Mouse (Mus musculus): ENCODE results near the gene Prodh2. TPM values are rescaled to one million over a fixed set of nuclear protein-coding genes. Genes with fewer than 3 reads are reported as not detected.
A peak's percentile ranks its signal among the peaks of the same experiment; 100 is the strongest.
"Not testable (repeated sequence)": the region's sequence is repeated elsewhere in the genome, so short reads cannot be mapped to it uniquely, and the experiment has no call there.

Prodh2 gene
- polyA plus RNA-seq, 1 experiment from 2014 or later = not detected

DNA sequence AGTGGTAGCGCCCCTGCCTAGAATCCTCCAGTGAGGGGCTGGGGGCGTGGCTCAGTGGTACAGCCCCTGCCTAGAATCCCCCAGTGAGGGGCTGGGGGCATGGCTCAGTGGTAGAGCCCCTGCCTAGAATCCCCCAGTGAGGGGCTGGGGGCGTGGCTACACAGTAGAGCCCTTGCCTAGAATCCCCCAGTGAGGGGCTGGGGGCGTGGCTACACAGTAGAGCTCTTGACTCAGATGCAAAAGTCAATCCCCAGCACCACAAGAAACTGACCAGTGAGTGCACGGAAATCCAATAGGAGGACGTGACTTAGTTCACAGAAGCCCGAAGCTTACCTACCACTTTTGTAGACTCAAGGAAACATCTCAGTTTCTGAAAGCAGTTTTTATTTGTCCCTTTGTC, 17.3 kb upstream of the Prodh2 start:
- H3K4me1 ChIP-seq (ENCODE audit: control insufficient read depth, insufficient read depth, low read length); H3K9ac ChIP-seq (ENCODE audit: low read depth, low read length); H3K4me2 ChIP-seq (ENCODE audit: low read length); ATAC-seq; H3K9me3 ChIP-seq (replicated peaks; ENCODE audit: control insufficient read depth, low read length, poor library complexity, severe bottlenecking); H3K27ac ChIP-seq (ENCODE audit: low read length); H3K36me3 ChIP-seq (ENCODE audit: control insufficient read depth, insufficient read depth, low read length); H3K4me3 ChIP-seq (ENCODE audit: low read depth, low read length); H3K27me3 ChIP-seq (ENCODE audit: control insufficient read depth, insufficient read depth, low read depth, low read length): not testable (repeated sequence)
- WGBS = 88% methylated on average over 7 of the region's 7 CpGs

DNA sequence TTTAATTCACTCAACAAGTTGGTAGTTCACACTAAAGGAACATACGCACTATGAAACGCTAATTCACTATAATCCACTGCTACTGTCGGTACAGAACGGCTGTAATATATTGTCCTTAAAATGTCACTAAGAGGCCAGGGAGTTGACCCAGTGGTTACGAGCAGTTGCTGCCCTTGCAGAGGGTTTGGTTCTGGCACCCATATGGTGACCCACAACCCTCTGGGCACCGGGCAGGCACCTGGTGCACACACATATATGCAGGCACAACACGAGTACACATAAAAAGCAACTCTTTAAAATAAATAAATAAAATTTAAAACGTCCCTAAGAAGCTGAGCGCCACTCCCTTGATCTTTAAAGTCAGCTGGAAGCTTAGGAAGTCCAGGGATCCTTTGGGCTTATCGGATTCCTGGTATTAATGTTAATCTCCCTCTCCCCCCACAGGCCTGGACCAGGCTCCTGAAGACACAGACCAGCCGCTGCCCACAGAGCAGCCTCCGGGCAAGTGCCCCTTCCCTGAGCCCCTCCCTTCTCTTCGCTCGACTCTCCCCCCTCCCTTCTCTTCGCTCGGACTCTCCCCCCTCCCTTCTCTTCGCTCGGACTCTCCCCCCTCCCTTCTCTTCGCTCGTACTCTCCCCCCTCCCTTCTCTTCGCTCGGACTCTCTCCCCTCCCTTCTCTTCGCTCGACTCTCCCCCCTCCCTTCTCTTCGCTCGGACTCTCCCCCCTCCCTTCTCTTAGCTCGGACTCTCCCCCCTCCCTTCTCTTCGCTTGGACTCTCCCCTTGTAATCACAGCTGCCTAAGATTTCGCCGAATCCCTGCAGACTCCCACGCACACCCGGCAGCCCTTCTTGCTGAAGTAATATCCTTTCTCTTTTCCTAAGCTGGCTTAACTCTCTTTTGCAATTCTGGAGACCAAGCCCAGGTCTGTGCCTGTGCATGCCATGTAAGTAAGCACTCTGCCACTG, 15.7 kb upstream of the Prodh2 start:
- ATAC-seq = peak; percentile 73
- 5% methylated on average over 29 of the region's 32 CpGs for WGBS

DNA sequence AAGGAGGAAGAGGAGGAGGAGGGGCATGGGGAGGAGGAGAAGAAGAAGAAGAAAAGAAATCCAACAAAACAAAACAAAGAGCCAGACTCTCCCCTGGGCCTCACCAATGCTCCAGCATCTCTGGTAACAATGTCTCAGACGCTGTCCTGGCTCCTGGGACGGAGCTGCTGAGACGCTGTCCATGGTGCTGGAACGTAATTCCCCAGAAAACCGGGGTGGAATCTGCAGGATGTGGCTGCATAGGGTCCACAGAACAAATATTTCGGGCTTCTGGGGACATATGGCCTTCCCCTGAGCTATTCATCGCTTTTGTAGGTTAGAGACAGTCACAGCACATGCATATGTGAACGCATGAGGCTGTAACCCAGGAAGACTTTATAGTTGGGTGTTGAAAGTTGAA, 9.2 kb upstream of the Prodh2 start:
- Histone ChIP-seq H3K27me3 (ENCODE audit: control insufficient read depth, insufficient read depth, low read depth, low read length) (no peaks in the 10 kb centered on the region; the same call in 1 of the 2 replicates), H3K4me1 (ENCODE audit: control insufficient read depth, insufficient read depth, low read length) (no peaks in the 10 kb centered on the region), H3K4me2 (ENCODE audit: low read length) (no peak overlapping the region), H3K9me3 (replicated peaks; ENCODE audit: control insufficient read depth, low read length, poor library complexity, severe bottlenecking) (no peaks in the 10 kb centered on the region), H3K4me3 (ENCODE audit: low read depth, low read length) (no peak overlapping the region), H3K27ac (ENCODE audit: low read length) (no peak overlapping the region), H3K36me3 (ENCODE audit: control insufficient read depth, insufficient read depth, low read length) (no peaks in the 10 kb centered on the region), H3K9ac (ENCODE audit: low read depth, low read length) (no peak overlapping the region)
- 18% methylated on average over 8 of the region's 8 CpGs for WGBS
- ATAC-seq = no peak

More for the DNA sequence above, 15.7 kb upstream of the Prodh2 start:
- Histone ChIP-seq H3K9me3 (replicated peaks; ENCODE audit: control insufficient read depth, low read length, poor library complexity, severe bottlenecking) (no peaks in the 10 kb centered on the region), H3K4me2 (ENCODE audit: low read length) (peak overlapping the region; percentile 55), H3K4me1 (ENCODE audit: control insufficient read depth, insufficient read depth, low read length) (peaks cover 6% of the 10 kb centered on the region; the same call in 1 of the 2 replicates), H3K36me3 (ENCODE audit: control insufficient read depth, insufficient read depth, low read length) (no peaks in the 10 kb centered on the region), H3K27ac (ENCODE audit: low read length) (peak overlapping the region; percentile 38; the same call in 1 of the 2 replicates), H3K27me3 (ENCODE audit: control insufficient read depth, insufficient read depth, low read depth, low read length) (no peaks in the 10 kb centered on the region; the same call in 1 of the 2 replicates), H3K9ac (ENCODE audit: low read depth, low read length) (peak overlapping the region; percentile 32), H3K4me3 (ENCODE audit: low read depth, low read length) (peak overlapping the region; percentile 33)

DNA sequence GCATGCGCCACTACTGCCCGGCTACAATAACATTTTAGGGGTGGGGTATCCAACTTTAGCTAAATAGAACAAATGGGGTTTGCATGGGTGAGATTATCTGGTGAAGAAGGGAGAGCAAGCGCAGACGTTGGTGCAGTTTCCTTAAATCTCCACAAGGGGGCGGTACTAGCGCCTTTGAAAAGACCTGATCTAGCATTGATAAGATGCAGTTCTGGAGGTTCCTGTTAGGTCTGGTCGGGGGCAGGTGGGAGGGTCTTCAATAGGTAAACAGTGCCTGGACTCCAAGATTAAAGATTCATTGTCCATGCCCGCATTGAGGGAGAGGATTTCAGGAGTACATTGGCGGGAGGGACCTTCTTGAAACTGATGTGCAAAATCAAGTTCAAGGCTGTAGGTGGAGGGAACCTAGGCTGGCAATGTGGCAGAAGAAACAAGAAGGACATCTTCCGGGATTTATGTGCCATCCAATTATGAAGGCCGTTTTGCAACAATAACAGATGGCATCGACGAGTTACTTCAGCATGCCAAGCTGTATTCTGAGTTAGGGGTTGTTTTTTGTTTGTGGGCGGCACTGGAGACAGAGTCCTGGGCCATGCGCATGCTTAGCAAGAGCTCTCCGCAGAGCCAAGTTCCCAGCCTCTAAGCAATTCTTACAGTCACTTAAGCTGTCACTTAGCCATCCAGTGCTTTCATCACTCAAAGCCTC, 3.0 kb upstream of the Prodh2 start:
- H3K4me2 ChIP-seq (ENCODE audit: low read length) = no peak overlapping the region
- no peaks in the 10 kb centered on the region; the same call in 1 of the 2 replicates for H3K27me3 ChIP-seq (ENCODE audit: control insufficient read depth, insufficient read depth, low read depth, low read length)
- H3K9me3 ChIP-seq (replicated peaks; ENCODE audit: control insufficient read depth, low read length, poor library complexity, severe bottlenecking) = no peaks in the 10 kb centered on the region
- H3K4me1 ChIP-seq (ENCODE audit: control insufficient read depth, insufficient read depth, low read length) = no peaks in the 10 kb centered on the region
- H3K27ac ChIP-seq (ENCODE audit: low read length) = no peak overlapping the region
- no peak for ATAC-seq
- 34% methylated on average over 16 of the region's 16 CpGs for WGBS
- no peak overlapping the region for H3K4me3 ChIP-seq (ENCODE audit: low read depth, low read length)
- H3K36me3 ChIP-seq (ENCODE audit: control insufficient read depth, insufficient read depth, low read length) = no peaks in the 10 kb centered on the region
- no peak overlapping the region for H3K9ac ChIP-seq (ENCODE audit: low read depth, low read length)

DNA sequence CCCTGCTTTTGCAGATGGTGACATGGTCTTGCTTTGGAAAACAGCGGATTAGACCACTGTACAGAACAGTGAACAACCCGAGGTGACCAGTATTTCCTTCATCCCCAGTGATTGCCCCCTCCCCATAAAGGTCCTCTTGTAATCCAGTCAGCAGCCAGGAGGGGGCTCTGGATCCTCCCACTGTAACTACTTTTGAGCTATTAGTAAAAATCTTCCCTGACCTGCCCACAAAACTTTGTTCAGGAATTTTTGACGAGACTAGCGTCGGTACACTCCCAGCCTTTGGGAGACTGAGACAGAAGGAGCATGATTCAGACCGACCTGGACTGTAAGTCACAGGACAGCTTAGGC, 2.5 kb upstream of the Prodh2 start:
- H3K4me3 ChIP-seq (ENCODE audit: low read depth, low read length) = no peak overlapping the region
- H3K27me3 ChIP-seq (ENCODE audit: control insufficient read depth, insufficient read depth, low read depth, low read length) = no peaks in the 10 kb centered on the region; the same call in 1 of the 2 replicates
- no peak overlapping the region for H3K4me2 ChIP-seq (ENCODE audit: low read length)
- H3K9me3 ChIP-seq (replicated peaks; ENCODE audit: control insufficient read depth, low read length, poor library complexity, severe bottlenecking) = no peaks in the 10 kb centered on the region
- no peaks in the 10 kb centered on the region for H3K4me1 ChIP-seq (ENCODE audit: control insufficient read depth, insufficient read depth, low read length)
- ATAC-seq = no peak
- 13% methylated on average over 6 of the region's 6 CpGs for WGBS
- no peak overlapping the region for H3K9ac ChIP-seq (ENCODE audit: low read depth, low read length)
- no peak overlapping the region for H3K27ac ChIP-seq (ENCODE audit: low read length)
- no peaks in the 10 kb centered on the region for H3K36me3 ChIP-seq (ENCODE audit: control insufficient read depth, insufficient read depth, low read length)

DNA sequence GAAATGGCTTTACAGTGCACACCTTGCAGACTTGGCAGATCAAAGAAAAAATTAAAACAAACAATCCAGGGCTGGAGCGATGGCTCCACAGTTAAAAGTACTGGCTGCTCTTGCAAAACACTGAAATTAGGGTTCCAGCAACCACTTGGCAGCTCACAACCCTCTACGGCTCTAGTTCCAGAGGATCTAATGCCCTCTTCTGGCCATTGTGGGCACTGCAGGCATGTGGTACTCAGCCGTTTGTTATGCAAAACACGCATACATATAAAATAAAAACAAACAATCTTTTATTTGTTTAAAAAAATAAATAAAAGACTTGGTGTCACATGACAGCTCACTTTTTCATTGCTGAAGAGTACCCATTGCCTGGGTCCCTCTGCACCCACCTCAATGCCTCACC, 657 bp upstream of the Prodh2 start:
- Histone ChIP-seq H3K9me3 (replicated peaks; ENCODE audit: control insufficient read depth, low read length, poor library complexity, severe bottlenecking) (no peaks in the 10 kb centered on the region), H3K27me3 (ENCODE audit: control insufficient read depth, insufficient read depth, low read depth, low read length) (no peaks in the 10 kb centered on the region; the same call in 1 of the 2 replicates), H3K4me1 (ENCODE audit: control insufficient read depth, insufficient read depth, low read length) (no peaks in the 10 kb centered on the region), H3K36me3 (ENCODE audit: control insufficient read depth, insufficient read depth, low read length) (no peaks in the 10 kb centered on the region), H3K4me2 (ENCODE audit: low read length) (no peak overlapping the region), H3K4me3 (ENCODE audit: low read depth, low read length) (no peak overlapping the region), H3K9ac (ENCODE audit: low read depth, low read length) (no peak overlapping the region), H3K27ac (ENCODE audit: low read length) (no peak overlapping the region)
- WGBS = 13% methylated on average over 4 of the region's 4 CpGs
- no peak for ATAC-seq

DNA sequence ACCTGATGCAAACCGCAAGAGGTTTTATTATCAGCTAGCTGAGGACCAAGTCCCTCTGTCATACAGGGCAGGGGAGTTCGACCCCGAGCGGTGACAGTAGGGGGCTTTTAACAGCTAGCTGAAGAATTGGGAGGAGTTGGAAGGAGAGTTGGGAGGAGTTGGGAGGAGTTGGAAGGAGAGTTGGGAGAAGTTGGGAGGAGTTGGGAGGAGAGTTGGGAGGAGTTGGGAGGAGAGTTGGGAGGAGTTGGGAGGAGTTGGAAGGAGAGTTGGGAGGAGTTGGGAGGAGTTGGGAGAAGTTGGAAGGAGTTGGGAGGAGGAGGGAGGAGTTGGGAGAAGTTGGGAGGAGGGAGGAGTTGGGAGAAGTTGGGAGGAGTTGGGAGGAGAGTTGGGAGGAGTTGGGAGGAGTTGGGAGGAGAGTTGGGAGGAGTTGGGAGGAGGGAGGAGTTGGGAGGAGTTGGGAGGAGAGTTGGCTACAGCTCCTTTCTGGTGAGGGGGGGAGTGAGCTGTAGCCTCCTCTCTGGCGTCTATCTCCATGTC, 2.2 kb downstream of the Prodh2 start:
- H3K36me3 ChIP-seq (ENCODE audit: control insufficient read depth, insufficient read depth, low read length); H3K9ac ChIP-seq (ENCODE audit: low read depth, low read length); ATAC-seq; H3K9me3 ChIP-seq (replicated peaks; ENCODE audit: control insufficient read depth, low read length, poor library complexity, severe bottlenecking); H3K27me3 ChIP-seq (ENCODE audit: control insufficient read depth, insufficient read depth, low read depth, low read length); H3K4me3 ChIP-seq (ENCODE audit: low read depth, low read length); H3K27ac ChIP-seq (ENCODE audit: low read length); H3K4me2 ChIP-seq (ENCODE audit: low read length); H3K4me1 ChIP-seq (ENCODE audit: control insufficient read depth, insufficient read depth, low read length): not testable (repeated sequence)
- WGBS = 63% methylated on average over 5 of the region's 5 CpGs

DNA sequence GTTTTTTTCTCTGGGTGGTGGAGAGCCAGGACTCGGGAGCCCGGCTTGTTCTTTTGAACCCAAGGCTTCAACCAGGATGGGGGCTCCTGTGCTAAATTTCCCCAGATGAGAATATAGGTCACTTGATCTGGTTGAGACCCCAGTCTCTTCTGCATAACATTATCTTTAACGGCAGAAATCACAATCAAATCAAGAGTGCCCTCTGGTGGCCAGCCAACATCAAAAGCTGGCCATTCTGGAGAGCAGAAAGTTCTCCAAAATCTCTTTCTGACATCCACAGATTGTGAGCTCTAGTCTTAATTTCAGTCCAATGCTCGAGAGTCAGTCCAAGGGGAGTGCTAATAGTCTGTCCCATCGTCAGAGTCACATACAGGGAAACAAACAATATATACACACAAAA, 7.7 kb downstream of the Prodh2 start:
- not testable (repeated sequence) for H3K4me2 ChIP-seq (ENCODE audit: low read length); ATAC-seq; H3K36me3 ChIP-seq (ENCODE audit: control insufficient read depth, insufficient read depth, low read length); H3K4me3 ChIP-seq (ENCODE audit: low read depth, low read length); H3K27ac ChIP-seq (ENCODE audit: low read length); H3K9ac ChIP-seq (ENCODE audit: low read depth, low read length); H3K27me3 ChIP-seq (ENCODE audit: control insufficient read depth, insufficient read depth, low read depth, low read length); H3K9me3 ChIP-seq (replicated peaks; ENCODE audit: control insufficient read depth, low read length, poor library complexity, severe bottlenecking); H3K4me1 ChIP-seq (ENCODE audit: control insufficient read depth, insufficient read depth, low read length)
- WGBS = 67% methylated on average over 5 of the region's 5 CpGs

DNA sequence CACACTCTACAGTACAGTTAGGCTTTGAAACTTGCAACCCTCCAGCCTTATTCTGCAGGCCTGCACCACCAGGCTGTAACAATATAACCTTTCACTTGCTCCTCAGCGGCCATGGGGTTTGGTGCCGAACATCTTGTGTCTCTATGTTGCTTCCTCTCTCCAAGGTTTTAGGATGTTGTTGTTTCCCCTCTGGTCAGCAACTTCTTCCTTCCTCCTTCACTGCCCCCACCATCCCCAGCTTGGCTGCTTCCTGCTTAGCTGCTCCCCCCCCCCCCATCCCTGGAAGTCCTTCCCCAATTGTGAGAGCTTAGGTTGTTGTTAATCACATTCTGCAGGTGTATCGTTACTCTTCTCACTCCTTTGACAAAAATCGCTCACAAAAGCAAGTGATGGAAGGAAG, 14.6 kb downstream of the Prodh2 start:
- no peak overlapping the region for H3K27ac ChIP-seq (ENCODE audit: low read length)
- no peaks in the 10 kb centered on the region for H3K27me3 ChIP-seq (ENCODE audit: control insufficient read depth, insufficient read depth, low read depth, low read length)
- ATAC-seq = no peak
- H3K4me1 ChIP-seq (ENCODE audit: control insufficient read depth, insufficient read depth, low read length) = no peaks in the 10 kb centered on the region
- WGBS = 71% methylated on average over 4 of the region's 4 CpGs
- no peaks in the 10 kb centered on the region for H3K9me3 ChIP-seq (replicated peaks; ENCODE audit: control insufficient read depth, low read length, poor library complexity, severe bottlenecking)
- no peak overlapping the region for H3K4me3 ChIP-seq (ENCODE audit: low read depth, low read length)
- H3K4me2 ChIP-seq (ENCODE audit: low read length) = no peak overlapping the region
- H3K9ac ChIP-seq (ENCODE audit: low read depth, low read length) = no peak overlapping the region
- no peaks in the 10 kb centered on the region for H3K36me3 ChIP-seq (ENCODE audit: control insufficient read depth, insufficient read depth, low read length)

Measured in midbrain, embryonic 16.5 days (tissue).